Mouse (Mus musculus) gastrocnemius, adult 18-20 months (tissue): ENCODE data around the gene Hoxb13. TPM values are rescaled to one million over a fixed set of nuclear protein-coding genes. Genes with fewer than 3 reads are reported as not detected.

ENCODE experiments used
- DNase-seq: peaks from one replicate; pipeline ENCODE4 v3.0.0; 2021; ENCODE audit warnings: low spot score
- long read RNA-seq, 2 experiments: library from polyadenylated mRNA; stranded (forward); transcript quantifications; one replicate each; pipeline ENCODE4 v2.0.0; 2021
- total RNA-seq, 2 experiments: library from RNA; stranded (reverse); gene quantifications; 2 replicates each; pipeline ENCODE4 v1.2.3; 2021

Gene Hoxb13
- total RNA-seq = not detected
- long read RNA-seq, experiment 1 = 0 reads
- long read RNA-seq, experiment 2 = 0 reads

GRCm38 (mm10) chr11:96193521-96194400 lies at the start of gene Hoxb13:
Gene Hoxb13 (plus strand): TSS chr11:96194316.
- DNase-seq = no peak

GRCm38 (mm10) chr11:96145622-96146270 lies 48.4 kb upstream of the Hoxb13 start:
- peak; percentile 48 for DNase-seq

GRCm38 (mm10) chr11:96147471-96147870 lies 46.6 kb upstream of the Hoxb13 start:
- DNase-seq = no peak

GRCm38 (mm10) chr11:96164769-96165168 lies 29.3 kb upstream of the Hoxb13 start:
- DNase-seq = no peak

- DNase-seq = no peak
These were observed 26.0 kb upstream of the Hoxb13 start for GRCm38 (mm10) chr11:96168125-96168524.

- DNase-seq = no peak
These were observed 25.1 kb upstream of the Hoxb13 start for GRCm38 (mm10) chr11:96169016-96169415.

GRCm38 (mm10) chr11:96170711-96171379 lies 23.3 kb upstream of the Hoxb13 start:
- no peak for DNase-seq

- no peak for DNase-seq
These were observed 22.5 kb upstream of the Hoxb13 start for GRCm38 (mm10) chr11:96171601-96172000.

- no peak for DNase-seq
These were observed 21.4 kb upstream of the Hoxb13 start for GRCm38 (mm10) chr11:96172511-96173287.

GRCm38 (mm10) chr11:96173288-96173840 lies 20.8 kb upstream of the Hoxb13 start:
- DNase-seq = no peak

- DNase-seq = no peak
These were observed 19.2 kb upstream of the Hoxb13 start for GRCm38 (mm10) chr11:96174881-96175280.

- no peak for DNase-seq
These were observed 18.6 kb upstream of the Hoxb13 start for GRCm38 (mm10) chr11:96175511-96175910.

GRCm38 (mm10) chr11:96175951-96176530 lies 18.1 kb upstream of the Hoxb13 start:
- DNase-seq = no peak

- DNase-seq = no peak
These were observed 17.3 kb upstream of the Hoxb13 start for GRCm38 (mm10) chr11:96176841-96177240.

- no peak for DNase-seq
These were observed 16.5 kb upstream of the Hoxb13 start for GRCm38 (mm10) chr11:96177546-96178174.

GRCm38 (mm10) chr11:96178356-96178755 lies 15.8 kb upstream of the Hoxb13 start:
- DNase-seq = no peak

- DNase-seq = no peak
These were observed 15.1 kb upstream of the Hoxb13 start for GRCm38 (mm10) chr11:96178911-96179503.

GRCm38 (mm10) chr11:96181061-96181460 lies 13.1 kb upstream of the Hoxb13 start:
- no peak for DNase-seq

- DNase-seq = no peak
These were observed 9.9 kb upstream of the Hoxb13 start for GRCm38 (mm10) chr11:96184233-96184632.

GRCm38 (mm10) chr11:96187321-96187720 lies 6.8 kb upstream of the Hoxb13 start:
- no peak for DNase-seq
